Mouse (Mus musculus): ENCODE data around the gene Olfr820. TPM values are rescaled to one million over a fixed set of nuclear protein-coding genes. Genes with fewer than 3 reads are reported as not detected.

The Olfr820 gene
- polyA plus RNA-seq, 1 experiment from 2014 or later = not detected

GRCm38 (mm10) chr10:130037096-130037495, 24.7 kb downstream of the Olfr820 start:
- Histone ChIP-seq H3K4me3 (ENCODE audit: low read length) (no peak overlapping the region), H3K9ac (ENCODE audit: low read depth, low read length) (no peak overlapping the region), H3K27me3 (replicated peaks; ENCODE audit: control insufficient read depth, insufficient read depth, low read length) (no peaks in the 10 kb centered on the region), H3K9me3 (ENCODE audit: control insufficient read depth, low read length) (no peaks in the 10 kb centered on the region), H3K27ac (ENCODE audit: low read depth, low read length) (no peak overlapping the region), H3K4me1 (ENCODE audit: control insufficient read depth, insufficient read depth, low read depth, low read length) (no peaks in the 10 kb centered on the region), H3K36me3 (ENCODE audit: control insufficient read depth, insufficient read depth, low read length) (no peaks in the 10 kb centered on the region), H3K4me2 (ENCODE audit: low read length) (no peak overlapping the region)
- no peak for ATAC-seq
- 69% methylated on average over 6 of the region's 6 CpGs for WGBS

Other genes with a start within 250 kb of the Olfr820 start
- gene Olfr808, start 247.1 kb upstream of the Olfr820 start, polyA plus RNA-seq (2015; fragmentation: Nextera tagmentation; extraction: Ambion mirVana) = not detected in 2 replicates
- gene Olfr809, start 238.0 kb upstream of the Olfr820 start, polyA plus RNA-seq (2015; fragmentation: Nextera tagmentation; extraction: Ambion mirVana) = not detected in 2 replicates
- gene Olfr810, start 217.7 kb upstream of the Olfr820 start, polyA plus RNA-seq (2015; fragmentation: Nextera tagmentation; extraction: Ambion mirVana) = not detected in 2 replicates
- gene Olfr811, start 208.2 kb upstream of the Olfr820 start, polyA plus RNA-seq (2015; fragmentation: Nextera tagmentation; extraction: Ambion mirVana) = not detected in 2 replicates
- gene Olfr812, start 166.5 kb upstream of the Olfr820 start, polyA plus RNA-seq (2015; fragmentation: Nextera tagmentation; extraction: Ambion mirVana) = not detected in 2 replicates
- not detected in 2 replicates for gene Olfr813, start 157.3 kb upstream of the Olfr820 start, polyA plus RNA-seq (2015; fragmentation: Nextera tagmentation; extraction: Ambion mirVana)
- not detected in 2 replicates for gene Olfr814, start 132.8 kb upstream of the Olfr820 start, polyA plus RNA-seq (2015; fragmentation: Nextera tagmentation; extraction: Ambion mirVana)
- not detected in 2 replicates for gene Olfr815, start 106.8 kb upstream of the Olfr820 start, polyA plus RNA-seq (2015; fragmentation: Nextera tagmentation; extraction: Ambion mirVana)
- not detected in 2 replicates for gene Olfr816, start 97.0 kb upstream of the Olfr820 start, polyA plus RNA-seq (2015; fragmentation: Nextera tagmentation; extraction: Ambion mirVana)
- gene Olfr818, start 63.5 kb upstream of the Olfr820 start, polyA plus RNA-seq (2015; fragmentation: Nextera tagmentation; extraction: Ambion mirVana) = not detected in 2 replicates
- gene Olfr819, start 45.4 kb upstream of the Olfr820 start, polyA plus RNA-seq (2015; fragmentation: Nextera tagmentation; extraction: Ambion mirVana) = not detected in 2 replicates
- not detected in 2 replicates for gene Olfr247, start 36.5 kb upstream of the Olfr820 start, polyA plus RNA-seq (2015; fragmentation: Nextera tagmentation; extraction: Ambion mirVana)
- gene Gm10310, start 27.6 kb upstream of the Olfr820 start, polyA plus RNA-seq (2015; fragmentation: Nextera tagmentation; extraction: Ambion mirVana) = not detected in 2 replicates
- gene Olfr821, start 17.7 kb downstream of the Olfr820 start, polyA plus RNA-seq (2015; fragmentation: Nextera tagmentation; extraction: Ambion mirVana) = not detected in 2 replicates
- gene Olfr822, start 58.6 kb downstream of the Olfr820 start, polyA plus RNA-seq (2015; fragmentation: Nextera tagmentation; extraction: Ambion mirVana) = not detected in 2 replicates
- gene Olfr823, start 102.8 kb downstream of the Olfr820 start, polyA plus RNA-seq (2015; fragmentation: Nextera tagmentation; extraction: Ambion mirVana) = not detected in 2 replicates
- gene Olfr824, start 117.4 kb downstream of the Olfr820 start, polyA plus RNA-seq (2015; fragmentation: Nextera tagmentation; extraction: Ambion mirVana) = not detected in 2 replicates
- not detected in 2 replicates for gene Olfr825, start 154.1 kb downstream of the Olfr820 start, polyA plus RNA-seq (2015; fragmentation: Nextera tagmentation; extraction: Ambion mirVana)
- gene Olfr826, start 171.6 kb downstream of the Olfr820 start, polyA plus RNA-seq (2015; fragmentation: Nextera tagmentation; extraction: Ambion mirVana) = not detected in 2 replicates
- not detected in 2 replicates for gene Olfr827, start 201.8 kb downstream of the Olfr820 start, polyA plus RNA-seq (2015; fragmentation: Nextera tagmentation; extraction: Ambion mirVana)